Mouse (Mus musculus) embryonic facial prominence, embryonic 11.5 days (tissue): ENCODE results near the gene Olfr319. TPM values are rescaled to one million over a fixed set of nuclear protein-coding genes. Genes with fewer than 3 reads are reported as not detected.
"Not testable (repeated sequence)": the region's sequence is repeated elsewhere in the genome, so short reads cannot be mapped to it uniquely, and the experiment has no call there.

Experiments used
- ATAC-seq: fragments of 200-750 bp; cut with Nextera tagmentation; replicated peaks from 2 replicates; pipeline ENCODE4 v1.8.0; 2017; ENCODE audit warnings: low read depth; ENCODE audit not compliant: insufficient number of reproducible peaks, low FRiP score, low TSS enrichment
- DNase-seq: peaks from one replicate; pipeline ENCODE4 v3.0.0-alpha.2; 2015; ENCODE audit warnings: low spot score
- H3K27ac ChIP-seq: fragments of 300-500 bp; sonication (generic); replicated peaks from 2 replicates; pipeline ENCODE4 v1.5.1; 2014; ENCODE audit warnings: mild to moderate bottlenecking, low read depth, low read length, control low read depth
- H3K27me3 ChIP-seq: fragments of 300-500 bp; sonication (generic); 2 replicates; pipeline ENCODE4 v1.6.1; 2014; ENCODE audit warnings: mild to moderate bottlenecking, low read length, moderate library complexity, mixed read lengths; ENCODE audit not compliant: control insufficient read depth, insufficient read depth
- H3K36me3 ChIP-seq: fragments of 300-500 bp; sonication (generic); replicated peaks from 2 replicates; pipeline ENCODE4 v1.6.1; 2014; ENCODE audit warnings: low read depth, mild to moderate bottlenecking, low read length, moderate library complexity, mixed read lengths; ENCODE audit not compliant: control insufficient read depth, insufficient read depth
- H3K4me1 ChIP-seq: fragments of 300-500 bp; sonication (generic); 2 replicates; pipeline ENCODE4 v1.6.1; 2014; ENCODE audit warnings: low read length, mixed read lengths; ENCODE audit not compliant: control insufficient read depth, insufficient read depth
- H3K4me2 ChIP-seq: fragments of 300-500 bp; sonication (generic); 2 replicates; pipeline ENCODE4 v1.6.1; 2014; ENCODE audit warnings: low read depth, mild to moderate bottlenecking, control low read depth, low read length, moderate library complexity
- H3K4me3 ChIP-seq: fragments of 300-500 bp; sonication (generic); 2 replicates; pipeline ENCODE4 v1.5.1; 2014; ENCODE audit warnings: low read depth, low read length, control low read depth
- H3K9ac ChIP-seq: fragments of 300-500 bp; sonication (generic); replicated peaks from 2 replicates; pipeline ENCODE4 v1.6.1; 2014; ENCODE audit warnings: mild to moderate bottlenecking, control low read depth, low read length
- H3K9me3 ChIP-seq: fragments of 300-500 bp; sonication (generic); replicated peaks from 2 replicates; pipeline ENCODE4 v1.6.1; 2016; ENCODE audit warnings: mild to moderate bottlenecking, low read length, inconsistent platforms, mixed read lengths; ENCODE audit not compliant: control insufficient read depth
- WGBS: fragments of 180-500 bp; shearing (Covaris S2); extraction: QIAGEN DNeasy Blood & Tissue Kit; methylation state at CpG from one replicate; pipeline ENCODE4 v1.1.7; 2014; 5-methylcytosine and 5-hydroxymethylcytosine counted together
- polyA plus RNA-seq: library from polyadenylated mRNA; unstranded; fragments of >200 nt; fragmentation: Nextera tagmentation; extraction: Ambion mirVana; gene quantifications from 2 replicates; pipeline ENCODE4 v1.2.1, GENCODE M21; 2014

Olfr319 gene
- polyA plus RNA-seq, 1 experiment from 2014 or later, result not detected

GRCm38 (mm10) chr11:58719701-58720100, 20.7 kb downstream of the Olfr319 start:
- Histone ChIP-seq H3K27ac (no peak overlapping the region), H3K4me3 (no peak overlapping the region), H3K9ac (no peak overlapping the region), H3K4me2 (no peak overlapping the region), H3K27me3 (no peaks in the 10 kb centered on the region), H3K36me3 (no peaks in the 10 kb centered on the region), H3K9me3 (no peaks in the 10 kb centered on the region), H3K4me1 (no peaks in the 10 kb centered on the region)
- DNase-seq (no peak), ATAC-seq (no peak)
- 81% methylated on average over 4 of the region's 4 CpGs for WGBS

- H3K36me3 ChIP-seq, result no peaks in the 10 kb centered on the region
- H3K4me3 ChIP-seq, result no peak within 1 kb of the TSS
- no peaks in the 10 kb centered on the region for H3K4me1 ChIP-seq
- H3K4me2 ChIP-seq, result no peak within 1 kb of the TSS
- DNase-seq (no peak), ATAC-seq (no peak)
- H3K27ac ChIP-seq, result no peak within 1 kb of the TSS
- no peaks in the 10 kb centered on the region for H3K27me3 ChIP-seq
- H3K9ac ChIP-seq, result no peak within 1 kb of the TSS
- H3K9me3 ChIP-seq, result no peaks in the 10 kb centered on the region
These were observed 25.0 kb downstream of the Olfr319 start, which contains the start of gene Olfr318 for GRCm38 (mm10) chr11:58723914-58724313. Gene Olfr318, minus strand, starts transcription at chr11:58724014.

GRCm38 (mm10) chr11:58727896-58728650, 29.1 kb downstream of the Olfr319 start:
- not testable (repeated sequence) for H3K9ac ChIP-seq, DNase-seq, H3K4me3 ChIP-seq, H3K27ac ChIP-seq, ATAC-seq, H3K4me1 ChIP-seq, H3K36me3 ChIP-seq, H3K27me3 ChIP-seq, H3K4me2 ChIP-seq, H3K9me3 ChIP-seq
- WGBS, result 81% methylated on average over 6 of the region's 6 CpGs

GRCm38 (mm10) chr11:58733372-58733771, 34.4 kb downstream of the Olfr319 start:
- Histone ChIP-seq H3K4me2 (no peak overlapping the region), H3K9me3 (no peaks in the 10 kb centered on the region), H3K4me1 (no peaks in the 10 kb centered on the region), H3K27ac (no peak overlapping the region), H3K9ac (no peak overlapping the region), H3K4me3 (no peak overlapping the region), H3K36me3 (no peaks in the 10 kb centered on the region), H3K27me3 (no peaks in the 10 kb centered on the region)
- DNase-seq (no peak), ATAC-seq (no peak)
- 63% methylated on average over 3 of the region's 3 CpGs for WGBS

- ATAC-seq, result no peak
- Histone ChIP-seq H3K27me3 (no peaks in the 10 kb centered on the region), H3K27ac (no peak within 1 kb of the TSS), H3K9me3 (no peaks in the 10 kb centered on the region), H3K4me3 (no peak within 1 kb of the TSS), H3K4me1 (no peaks in the 10 kb centered on the region), H3K36me3 (no peaks in the 10 kb centered on the region), H3K9ac (no peak within 1 kb of the TSS), H3K4me2 (no peak within 1 kb of the TSS)
- DNase-seq, result no peak
- WGBS, result 76% methylated on average over 4 of the region's 4 CpGs
These were observed 39.9 kb downstream of the Olfr319 start, which contains the start of gene Olfr317 for GRCm38 (mm10) chr11:58738792-58739262. Gene Olfr317, minus strand, starts transcription at chr11:58739212.

- H3K27me3 ChIP-seq, DNase-seq, ATAC-seq, H3K9ac ChIP-seq, H3K27ac ChIP-seq, H3K9me3 ChIP-seq, H3K36me3 ChIP-seq, H3K4me3 ChIP-seq, H3K4me2 ChIP-seq, H3K4me1 ChIP-seq: not testable (repeated sequence)
- 81% methylated on average over 18 of the region's 18 CpGs for WGBS
These were observed 52.1 kb downstream of the Olfr319 start for GRCm38 (mm10) chr11:58751096-58751495.

GRCm38 (mm10) chr11:58752434-58752833, 53.5 kb downstream of the Olfr319 start, which contains the start of gene Olfr316:
Gene Olfr316, plus strand, starts transcription at chr11:58752734.
- WGBS, result 89% methylated on average over 2 of the region's 2 CpGs
- Histone ChIP-seq H3K9me3 (no peaks in the 10 kb centered on the region), H3K4me2 (no peak within 1 kb of the TSS), H3K4me1 (no peaks in the 10 kb centered on the region), H3K36me3 (no peaks in the 10 kb centered on the region), H3K27ac (no peak within 1 kb of the TSS), H3K4me3 (no peak within 1 kb of the TSS), H3K9ac (no peak within 1 kb of the TSS), H3K27me3 (no peaks in the 10 kb centered on the region)
- DNase-seq (no peak), ATAC-seq (no peak)
